Mouse (Mus musculus): ENCODE data around the gene Trappc10. TPM values are rescaled to one million over a fixed set of nuclear protein-coding genes. Genes with fewer than 3 reads are reported as not detected.

Gene Trappc10
- polyA plus RNA-seq, 1 experiment from 2014 or later = 15.6 TPM

DNA sequence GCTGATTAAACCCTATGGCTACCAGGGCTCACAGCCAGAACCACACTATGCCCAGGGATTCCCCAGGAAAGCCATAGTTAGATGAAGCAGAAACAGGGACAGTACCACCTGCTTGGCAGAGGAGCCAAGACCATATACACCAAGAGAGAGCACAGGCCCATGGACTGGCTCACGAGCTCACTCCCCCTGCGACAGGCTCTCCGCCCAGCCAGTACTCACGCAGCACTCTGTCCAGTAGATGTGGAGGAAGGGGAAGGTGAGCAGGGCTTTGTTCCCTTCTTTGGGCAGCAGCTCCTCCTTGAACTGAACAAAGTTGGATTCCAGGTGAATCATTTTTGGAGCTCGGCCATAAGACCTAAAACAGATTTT is 15.9 kb downstream of the Trappc10 start:
- H3K4me1 ChIP-seq = no peaks in the 10 kb centered on the region
- H3K9me3 ChIP-seq = no peaks in the 10 kb centered on the region
- 86% methylated on average over 5 of the region's 5 CpGs for WGBS
- peaks cover 30% of the 10 kb centered on the region; the same call in 1 of the 2 replicates for H3K36me3 ChIP-seq
- no peak overlapping the region for H3K27ac ChIP-seq
- H3K4me2 ChIP-seq = no peak overlapping the region
- H3K9ac ChIP-seq = no peak overlapping the region
- H3K27me3 ChIP-seq = no peaks in the 10 kb centered on the region
- ATAC-seq (ENCODE audit: insufficient number of reproducible peaks, low FRiP score, low TSS enrichment, low read depth) = no peak
- no peak overlapping the region for H3K4me3 ChIP-seq

DNA sequence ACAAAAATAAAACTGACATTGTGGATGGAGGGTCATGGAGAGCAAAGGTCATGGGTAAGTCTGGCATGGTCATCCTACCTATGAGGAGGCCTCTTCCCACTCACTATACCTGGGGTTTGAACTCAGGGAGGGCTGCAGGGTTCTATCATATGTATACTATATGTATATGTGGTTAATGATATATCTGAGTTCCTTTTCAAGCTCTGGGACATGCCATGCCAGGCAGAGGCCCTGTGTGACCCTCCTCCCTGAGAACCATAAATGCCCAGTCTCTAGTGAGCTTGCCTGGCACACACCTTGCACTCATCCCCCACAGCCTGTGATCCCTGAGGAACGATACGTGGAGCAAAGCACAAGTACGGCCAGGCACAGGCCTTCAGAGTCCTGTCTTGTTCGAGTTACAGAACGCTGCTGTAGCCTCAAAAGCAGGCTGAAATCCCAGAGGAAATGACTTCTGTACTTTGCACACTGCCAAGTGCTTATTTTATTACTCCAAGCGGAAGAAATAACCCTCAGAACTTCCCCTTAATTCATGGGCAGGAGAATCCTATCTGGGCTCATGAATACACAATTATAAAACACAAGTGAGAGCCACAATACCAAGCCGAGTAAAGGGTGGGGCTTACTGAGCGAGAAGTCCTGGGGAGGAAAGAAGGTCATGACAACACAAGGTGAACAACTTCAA is 16.4 kb downstream of the Trappc10 start:
- H3K36me3 ChIP-seq = peaks cover 30% of the 10 kb centered on the region; the same call in 1 of the 2 replicates
- H3K27me3 ChIP-seq = no peaks in the 10 kb centered on the region
- H3K9me3 ChIP-seq = no peaks in the 10 kb centered on the region
- no peaks in the 10 kb centered on the region for H3K4me1 ChIP-seq
- no peak overlapping the region for H3K27ac ChIP-seq
- ATAC-seq (ENCODE audit: insufficient number of reproducible peaks, low FRiP score, low TSS enrichment, low read depth) = no peak
- H3K4me3 ChIP-seq = no peak overlapping the region
- 76% methylated on average over 8 of the region's 8 CpGs for WGBS
- H3K9ac ChIP-seq = no peak overlapping the region
- no peak overlapping the region for H3K4me2 ChIP-seq

DNA sequence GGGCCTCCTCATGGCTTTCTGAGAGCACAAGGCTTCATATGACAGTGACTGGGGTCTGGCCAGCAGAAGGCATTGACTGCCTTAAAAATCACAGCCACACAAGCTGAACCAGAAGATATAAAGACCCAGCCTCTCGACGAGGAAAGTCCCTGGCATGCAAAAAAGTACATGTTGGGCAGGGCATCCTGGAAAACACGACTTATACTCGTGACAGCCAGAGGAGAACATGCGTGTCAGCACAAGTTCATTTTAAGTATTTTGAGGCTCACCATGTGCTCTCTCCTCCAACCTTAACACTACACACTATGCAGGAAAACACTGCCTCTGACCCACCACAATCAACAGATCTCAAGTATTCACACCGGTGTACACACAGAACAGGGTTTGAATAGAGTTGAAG is 20.3 kb downstream of the Trappc10 start:
- Histone ChIP-seq H3K4me2 (no peak overlapping the region), H3K4me1 (no peaks in the 10 kb centered on the region), H3K9ac (no peak overlapping the region), H3K27me3 (no peaks in the 10 kb centered on the region), H3K4me3 (no peak overlapping the region), H3K9me3 (no peaks in the 10 kb centered on the region), H3K27ac (no peak overlapping the region), H3K36me3 (peaks cover 36% of the 10 kb centered on the region)
- 80% methylated on average over 6 of the region's 6 CpGs for WGBS
- no peak for ATAC-seq (ENCODE audit: insufficient number of reproducible peaks, low FRiP score, low TSS enrichment, low read depth)

DNA sequence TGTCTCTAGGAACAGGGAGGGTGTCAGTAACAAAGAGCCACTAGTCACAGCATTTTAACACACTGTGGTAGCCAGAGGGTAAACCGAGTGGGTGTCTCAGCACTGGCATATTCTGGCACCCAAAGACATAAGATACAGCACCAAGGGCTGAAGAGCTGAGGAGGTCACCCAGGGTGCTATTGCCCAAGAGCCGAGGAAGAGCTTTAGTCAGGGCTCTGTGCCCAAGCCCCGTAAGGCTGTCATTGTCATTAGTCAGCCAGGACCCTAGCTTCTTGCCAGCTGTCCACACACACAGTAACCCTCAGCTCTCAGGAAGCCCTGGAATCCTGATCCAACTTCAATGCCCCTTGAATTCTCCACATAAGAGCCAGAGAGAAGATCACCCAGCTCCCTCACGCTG is 21.5 kb downstream of the Trappc10 start:
- peaks cover 38% of the 10 kb centered on the region for H3K36me3 ChIP-seq
- WGBS = 84% methylated on average over 4 of the region's 4 CpGs

DNA sequence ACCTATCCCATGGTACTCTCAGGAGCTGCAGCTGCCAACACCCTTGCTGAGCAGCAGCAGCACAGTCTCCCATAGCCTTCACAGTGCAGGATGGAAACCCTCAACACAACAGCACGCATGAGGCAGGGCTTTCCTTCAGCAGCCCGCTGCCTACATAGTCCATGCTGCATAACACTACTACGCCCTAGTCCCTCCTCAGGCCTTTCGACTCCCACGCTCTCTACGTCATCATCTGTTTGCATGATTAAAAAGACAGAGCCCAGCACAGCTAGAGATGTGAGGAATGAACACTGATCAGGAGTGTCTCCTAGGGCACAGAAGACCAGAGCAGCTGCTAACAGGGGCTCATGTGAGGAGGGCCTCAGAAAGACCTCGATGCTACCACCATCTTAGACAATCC is 23.1 kb downstream of the Trappc10 start:
- H3K9ac ChIP-seq = no peak overlapping the region
- H3K9me3 ChIP-seq = no peaks in the 10 kb centered on the region
- no peak overlapping the region for H3K4me3 ChIP-seq
- H3K36me3 ChIP-seq = peaks cover 48% of the 10 kb centered on the region
- H3K27me3 ChIP-seq = no peaks in the 10 kb centered on the region
- no peak for ATAC-seq (ENCODE audit: insufficient number of reproducible peaks, low FRiP score, low TSS enrichment, low read depth)
- no peak overlapping the region for H3K4me2 ChIP-seq
- no peak overlapping the region for H3K27ac ChIP-seq
- 93% methylated on average over 7 of the region's 7 CpGs for WGBS
- H3K4me1 ChIP-seq = no peaks in the 10 kb centered on the region

More for the DNA sequence above, 21.5 kb downstream of the Trappc10 start:
- Histone ChIP-seq H3K4me2 (no peak overlapping the region), H3K27me3 (no peaks in the 10 kb centered on the region), H3K27ac (no peak overlapping the region), H3K4me3 (no peak overlapping the region), H3K9ac (no peak overlapping the region), H3K4me1 (no peaks in the 10 kb centered on the region), H3K9me3 (no peaks in the 10 kb centered on the region)
- ATAC-seq (ENCODE audit: insufficient number of reproducible peaks, low FRiP score, low TSS enrichment, low read depth) = no peak

DNA sequence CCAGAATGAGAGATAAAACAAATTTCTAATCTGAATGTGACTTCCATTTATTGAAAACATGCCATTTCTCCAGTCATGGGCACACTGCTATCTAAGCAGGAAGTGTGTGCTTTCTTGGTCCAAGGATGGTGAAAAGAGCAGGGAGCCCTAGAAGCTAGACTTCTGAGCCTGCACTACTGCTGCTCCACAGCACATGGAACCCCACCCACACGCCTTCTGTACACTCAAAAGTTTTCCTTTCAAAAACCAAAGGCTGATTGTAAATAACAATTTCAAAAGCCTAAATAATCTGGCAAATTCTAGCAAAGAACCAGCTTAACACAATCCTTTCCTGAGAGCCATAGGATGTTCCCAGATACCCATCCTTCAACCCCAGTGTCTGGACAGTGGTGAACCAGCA is 24.9 kb downstream of the Trappc10 start:
- no peaks in the 10 kb centered on the region for H3K9me3 ChIP-seq
- WGBS = 92% methylated on average over 1 of the region's 1 CpGs
- H3K4me3 ChIP-seq = no peak overlapping the region
- H3K36me3 ChIP-seq = peaks cover 60% of the 10 kb centered on the region
- H3K27ac ChIP-seq = no peak overlapping the region
- no peaks in the 10 kb centered on the region for H3K27me3 ChIP-seq
- H3K4me1 ChIP-seq = no peaks in the 10 kb centered on the region
- ATAC-seq (ENCODE audit: insufficient number of reproducible peaks, low FRiP score, low TSS enrichment, low read depth) = no peak
- no peak overlapping the region for H3K4me2 ChIP-seq
- no peak overlapping the region for H3K9ac ChIP-seq

DNA sequence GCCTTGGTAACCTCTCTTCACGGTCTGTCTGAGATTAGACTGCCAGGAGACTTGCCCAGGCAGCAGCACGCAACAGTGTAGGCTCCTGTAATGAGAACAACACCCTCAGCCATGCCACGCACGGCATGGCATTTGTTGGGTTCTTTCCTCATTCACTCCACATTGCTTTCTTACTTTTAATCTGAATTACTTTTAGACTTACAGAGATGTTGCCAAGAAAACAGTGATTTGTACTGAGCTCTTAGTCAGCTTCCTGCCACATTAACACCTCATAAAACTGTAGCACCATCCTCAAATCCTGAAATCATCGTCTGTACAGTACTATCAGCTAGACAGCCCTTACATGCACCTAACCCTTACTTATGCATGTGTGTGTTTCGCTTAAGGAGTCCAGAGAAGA is 25.9 kb downstream of the Trappc10 start:
- Histone ChIP-seq H3K36me3 (peaks cover 69% of the 10 kb centered on the region), H3K4me2 (no peak overlapping the region), H3K9ac (no peak overlapping the region), H3K27ac (no peak overlapping the region), H3K27me3 (no peaks in the 10 kb centered on the region), H3K4me1 (no peaks in the 10 kb centered on the region), H3K9me3 (no peaks in the 10 kb centered on the region), H3K4me3 (no peak overlapping the region)
- 75% methylated on average over 6 of the region's 6 CpGs for WGBS
- no peak for ATAC-seq (ENCODE audit: insufficient number of reproducible peaks, low FRiP score, low TSS enrichment, low read depth)

DNA sequence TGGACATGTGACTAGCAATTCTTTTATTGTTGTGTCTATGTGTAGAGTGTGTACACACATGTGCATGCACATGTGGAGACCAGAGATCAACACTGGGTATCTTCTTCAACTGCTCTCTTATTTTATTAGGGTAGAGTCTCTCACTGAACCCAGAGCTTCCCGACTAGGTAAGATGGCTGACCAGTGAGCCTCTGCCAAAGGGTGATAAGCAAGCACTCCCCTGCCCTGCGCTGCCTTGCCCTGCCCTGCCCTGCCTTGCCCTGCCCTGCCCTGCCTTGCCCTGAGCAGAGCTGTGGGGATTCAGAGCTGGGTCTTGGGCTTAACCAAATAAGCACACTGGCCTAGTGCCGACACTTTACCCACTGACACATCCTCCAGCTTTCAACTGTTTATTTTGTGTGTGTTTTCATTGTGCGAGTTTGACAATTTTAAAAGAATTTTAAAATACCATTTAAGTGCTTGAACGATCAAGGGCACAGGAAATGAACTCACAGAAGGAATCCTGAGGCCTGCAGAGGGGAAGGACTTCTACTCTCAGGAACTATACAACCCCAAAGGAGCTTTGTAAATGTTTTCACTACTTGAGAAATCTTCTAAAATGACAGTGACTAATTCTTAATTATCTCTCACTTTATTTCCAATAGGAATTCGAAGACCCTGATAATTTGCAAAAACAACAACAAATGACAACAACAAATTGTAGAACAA is 27.9 kb downstream of the Trappc10 start:
- Histone ChIP-seq H3K27me3 (no peaks in the 10 kb centered on the region), H3K4me2 (no peak overlapping the region), H3K9me3 (no peaks in the 10 kb centered on the region), H3K9ac (no peak overlapping the region), H3K4me3 (no peak overlapping the region), H3K36me3 (peaks cover 87% of the 10 kb centered on the region), H3K27ac (no peak overlapping the region), H3K4me1 (no peaks in the 10 kb centered on the region)
- no peak for ATAC-seq (ENCODE audit: insufficient number of reproducible peaks, low FRiP score, low TSS enrichment, low read depth)
- WGBS = 91% methylated on average over 6 of the region's 6 CpGs

DNA sequence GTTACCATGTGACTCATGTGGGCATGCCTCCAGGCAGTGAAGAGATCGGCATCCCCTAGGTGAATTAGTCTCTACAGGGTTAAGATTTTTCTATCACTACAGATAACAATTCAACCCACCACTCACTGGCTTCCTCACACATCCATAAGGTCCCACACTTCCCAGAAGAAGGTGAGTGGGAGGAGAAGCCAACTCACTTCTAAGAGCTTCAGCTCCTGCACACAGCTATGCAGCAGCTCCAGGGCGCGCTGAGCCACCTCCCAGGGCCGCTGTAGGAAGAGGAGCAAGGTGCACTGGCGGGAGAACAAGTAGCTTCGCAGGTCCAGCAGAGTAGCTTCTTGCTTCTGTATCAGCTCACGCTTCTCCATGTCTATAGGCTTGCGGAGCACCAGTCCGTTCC is 30.1 kb downstream of the Trappc10 start:
- no peaks in the 10 kb centered on the region for H3K27me3 ChIP-seq
- H3K9ac ChIP-seq = no peak overlapping the region
- 97% methylated on average over 9 of the region's 9 CpGs for WGBS
- peaks cover 91% of the 10 kb centered on the region for H3K36me3 ChIP-seq
- H3K27ac ChIP-seq = no peak overlapping the region
- no peak overlapping the region for H3K4me3 ChIP-seq
- no peaks in the 10 kb centered on the region for H3K4me1 ChIP-seq
- no peaks in the 10 kb centered on the region for H3K9me3 ChIP-seq
- ATAC-seq (ENCODE audit: insufficient number of reproducible peaks, low FRiP score, low TSS enrichment, low read depth) = no peak
- no peak overlapping the region for H3K4me2 ChIP-seq

DNA sequence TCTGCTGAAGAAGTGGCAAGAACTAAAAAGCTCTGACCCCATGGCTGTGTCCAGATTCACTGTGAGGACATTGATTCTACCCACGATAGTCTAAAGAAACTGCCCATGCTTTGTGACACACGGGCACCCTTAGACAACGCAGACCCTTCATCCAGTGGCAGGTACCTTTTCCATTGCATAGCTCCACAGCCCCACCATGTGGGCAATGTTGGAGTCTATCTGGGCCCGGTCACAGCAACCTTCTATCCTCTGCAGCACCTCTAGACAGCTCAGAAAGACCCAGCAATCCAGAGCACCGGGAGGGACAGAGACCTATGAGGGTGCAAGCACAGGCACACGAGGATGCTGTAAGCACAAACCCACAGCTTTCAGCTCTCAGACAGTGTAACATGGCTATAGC is 33.1 kb downstream of the Trappc10 start:
- 74% methylated on average over 6 of the region's 6 CpGs for WGBS
- H3K4me1 ChIP-seq = no peaks in the 10 kb centered on the region
- no peaks in the 10 kb centered on the region for H3K27me3 ChIP-seq
- H3K4me2 ChIP-seq = no peak overlapping the region
- ATAC-seq (ENCODE audit: insufficient number of reproducible peaks, low FRiP score, low TSS enrichment, low read depth) = no peak
- no peak overlapping the region for H3K27ac ChIP-seq
- H3K9me3 ChIP-seq = no peaks in the 10 kb centered on the region
- no peak overlapping the region for H3K4me3 ChIP-seq
- peaks cover 93% of the 10 kb centered on the region for H3K36me3 ChIP-seq
- no peak overlapping the region for H3K9ac ChIP-seq

DNA sequence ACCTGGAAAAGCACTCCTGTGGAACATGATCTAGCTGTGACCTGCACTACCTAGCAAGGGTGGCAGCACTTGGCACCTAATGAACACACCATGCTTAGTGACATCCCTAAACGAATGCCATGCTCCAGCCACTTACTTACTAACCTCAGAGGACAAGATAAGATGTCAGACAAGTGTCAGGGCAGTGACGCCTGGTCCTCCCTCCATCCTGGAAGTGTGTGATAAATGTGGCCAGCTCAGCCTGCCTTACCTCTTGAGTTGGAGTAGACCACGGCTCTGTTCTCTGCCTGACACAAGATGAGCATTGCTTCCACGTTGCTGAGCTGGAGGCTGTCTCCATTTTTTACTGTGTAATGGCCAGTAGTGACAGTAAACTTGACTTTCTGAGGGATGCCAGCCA is 43.3 kb downstream of the Trappc10 start:
- Histone ChIP-seq H3K27me3 (no peaks in the 10 kb centered on the region), H3K4me2 (no peak overlapping the region), H3K9ac (no peak overlapping the region), H3K36me3 (peaks cover 98% of the 10 kb centered on the region), H3K4me3 (no peak overlapping the region), H3K9me3 (no peaks in the 10 kb centered on the region), H3K4me1 (no peaks in the 10 kb centered on the region), H3K27ac (no peak overlapping the region)
- 87% methylated on average over 4 of the region's 4 CpGs for WGBS
- no peak for ATAC-seq (ENCODE audit: insufficient number of reproducible peaks, low FRiP score, low TSS enrichment, low read depth)

DNA sequence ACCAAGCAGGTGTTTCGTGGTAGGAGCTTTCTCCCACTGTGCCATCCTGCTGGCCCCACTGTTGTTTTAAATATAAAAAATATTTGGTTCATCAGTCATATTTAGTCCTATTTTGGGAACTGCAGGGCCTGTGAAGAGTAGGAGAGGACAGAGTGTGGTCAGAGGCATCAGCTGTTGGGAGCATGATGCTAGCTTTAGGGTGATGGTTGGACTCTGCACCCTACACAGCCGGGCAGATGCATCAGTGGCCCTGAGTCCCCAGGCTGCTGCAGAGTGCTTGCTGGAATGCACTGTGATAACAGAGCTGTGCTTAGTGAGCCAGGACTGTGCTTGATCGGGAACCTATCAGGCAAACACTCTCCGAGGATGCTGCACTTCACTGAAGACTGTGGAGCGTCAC is 51.5 kb downstream of the Trappc10 start:
- Histone ChIP-seq H3K27ac (no peak overlapping the region), H3K4me2 (no peak overlapping the region), H3K4me1 (no peaks in the 10 kb centered on the region), H3K9me3 (no peaks in the 10 kb centered on the region), H3K36me3 (peaks cover 100% of the 10 kb centered on the region), H3K9ac (no peak overlapping the region), H3K4me3 (no peak overlapping the region), H3K27me3 (no peaks in the 10 kb centered on the region)
- ATAC-seq (ENCODE audit: insufficient number of reproducible peaks, low FRiP score, low TSS enrichment, low read depth) = no peak
- WGBS = 93% methylated on average over 5 of the region's 5 CpGs
